In the genomic region with DNA sequence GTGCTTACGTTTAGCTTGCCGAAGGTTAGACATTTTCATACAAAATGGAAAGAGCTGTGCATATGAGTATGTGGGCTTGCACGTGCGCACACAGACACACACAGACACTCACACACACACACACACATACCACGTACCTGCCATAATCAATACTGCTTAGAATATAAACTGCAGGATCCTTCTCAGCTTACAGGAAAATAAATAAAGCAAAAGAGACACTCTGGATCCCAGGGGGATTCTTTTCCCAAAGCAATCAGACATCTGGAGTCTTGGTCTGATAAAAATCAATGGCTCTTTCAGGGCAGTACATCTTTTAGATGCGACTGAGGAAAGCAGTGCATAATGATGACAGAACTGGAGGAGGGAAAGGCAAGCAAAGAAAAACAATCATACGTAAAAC, we compare ENCODE assay signal across 21 mouse cellular contexts. TPM values are rescaled to one million over a fixed set of nuclear protein-coding genes. Genes with fewer than 3 reads are reported as not detected.
DNase-seq lines count a peak whose midpoint lies in the region; ATAC-seq and TF ChIP-seq lines count a peak whose summit lies in the region.
"Had no signal": no experiment of that assay in that cellular context is flagged by ENCODE, and none has a peak within 500 bp of the region (broad histone marks: within the 10 kb centered on the region; RNA-seq: fewer than 3 reads in every experiment).

No protein-coding gene starts in this region.

- no peak for DNase-seq in left cerebral cortex, adult 2 months (ENCODE audit: extremely low spot score in 1 of 2, low spot score in 2 of 2)
- DNase-seq in left cerebral cortex, postnatal 36 days (ENCODE audit: low spot score in 2 of 2), result no peak
- DNase-seq in embryonic facial prominence, embryonic 14.5 days (ENCODE audit: low spot score), result peak; percentile 24
- DNase-seq in layer of hippocampus, adult 2 months (ENCODE audit: low spot score in 2 of 2), result no peak
- no peak for DNase-seq in frontal cortex, postnatal 10 days (ENCODE audit: low spot score in 2 of 2)
- DNase-seq: adrenal gland, postnatal 14 days; cerebellum, adult 9-10 months; kidney, adult 8-10 months; kidney, postnatal 4 days; layer of hippocampus, postnatal 36 days had no signal

- no peak for TF ChIP-seq CTCF in left cerebral cortex, adult 2 months (IDR thresholded peaks at IDR 0.05)
- TF ChIP-seq CTCF in layer of hippocampus, adult 2 months (conservative IDR thresholded peaks at IDR 0.05), result no peak

- peak overlapping the region; percentile 47; the same call in 1 of the 2 replicates for H3K27ac ChIP-seq in left cerebral cortex, adult 2 months
- no peak overlapping the region for H3K27ac ChIP-seq in embryonic facial prominence, embryonic 14.5 days (replicated peaks; ENCODE audit: low read depth, low read length)
- H3K27ac ChIP-seq in hindbrain, embryonic 16.5 days (ENCODE audit: low read depth, low read length), result no peak overlapping the region
- no peak overlapping the region for H3K27ac ChIP-seq in neural tube, embryonic 13.5 days (replicated peaks)
- no peak overlapping the region for H3K27ac ChIP-seq in layer of hippocampus, adult 2 months
- H3K27ac ChIP-seq: embryonic facial prominence, embryonic 15.5 days; limb, embryonic 12.5 days; liver, embryonic 14.5 days; stomach, embryonic 15.5 days had no signal

- no peaks in the 10 kb centered on the region for H3K4me1 ChIP-seq in embryonic facial prominence, embryonic 14.5 days (ENCODE audit: control insufficient read depth, insufficient read depth, low read length)
- peaks cover 4% of the 10 kb centered on the region; the same call in 1 of the 2 replicates for H3K4me1 ChIP-seq in hindbrain, embryonic 16.5 days (ENCODE audit: control insufficient read depth, insufficient read depth, low read depth, low read length)
- peaks cover 28% of the 10 kb centered on the region for H3K4me1 ChIP-seq in neural tube, embryonic 13.5 days (replicated peaks)

- no peaks in the 10 kb centered on the region for H3K36me3 ChIP-seq in embryonic facial prominence, embryonic 14.5 days (ENCODE audit: control insufficient read depth, insufficient read depth, low read length)
- no peaks in the 10 kb centered on the region for H3K36me3 ChIP-seq in hindbrain, embryonic 16.5 days (ENCODE audit: control insufficient read depth, insufficient read depth, low read length)
- no peaks in the 10 kb centered on the region for H3K36me3 ChIP-seq in neural tube, embryonic 13.5 days
- H3K36me3 ChIP-seq: embryonic facial prominence, embryonic 15.5 days; limb, embryonic 12.5 days; stomach, embryonic 15.5 days had no signal

- H3K27me3 ChIP-seq in embryonic facial prominence, embryonic 14.5 days (replicated peaks; ENCODE audit: control insufficient read depth, insufficient read depth, low read length), result peaks cover 18% of the 10 kb centered on the region
- H3K27me3 ChIP-seq in hindbrain, embryonic 16.5 days (replicated peaks; ENCODE audit: control insufficient read depth, insufficient read depth, low read length), result no peaks in the 10 kb centered on the region
- H3K27me3 ChIP-seq in neural tube, embryonic 13.5 days, result no peaks in the 10 kb centered on the region
- H3K27me3 ChIP-seq: stomach, embryonic 15.5 days had no signal

- 0 out of 2 replicates have a peak, but pooled peaks have one; percentile 56 for ATAC-seq in embryonic facial prominence, embryonic 14.5 days (ENCODE audit: low read depth)
- peak; percentile 59 for ATAC-seq in hindbrain, embryonic 16.5 days
- ATAC-seq in neural tube, embryonic 13.5 days (ENCODE audit: low read depth), result peak; percentile 59; the same call in 1 of the 2 replicates
- ATAC-seq: CD4-positive, CD25-positive, alpha-beta regulatory T cell, adult 4 months; lung, postnatal 0 days had no signal

- no peak overlapping the region for H3K9ac ChIP-seq in embryonic facial prominence, embryonic 14.5 days (ENCODE audit: low read depth, low read length)
- no peak overlapping the region for H3K9ac ChIP-seq in hindbrain, embryonic 16.5 days (ENCODE audit: low read depth, low read length)
- H3K9ac ChIP-seq in neural tube, embryonic 13.5 days, result no peak overlapping the region
- H3K9ac ChIP-seq: embryonic facial prominence, embryonic 15.5 days; limb, embryonic 12.5 days; liver, embryonic 14.5 days; stomach, embryonic 15.5 days had no signal

- WGBS in embryonic facial prominence, embryonic 14.5 days, result 53% methylated on average over 7 of the region's 7 CpGs
- WGBS in hindbrain, embryonic 16.5 days, result 61% methylated on average over 7 of the region's 7 CpGs
- WGBS in neural tube, embryonic 13.5 days, result 52% methylated on average over 7 of the region's 7 CpGs

- H3K4me3 ChIP-seq in left cerebral cortex, adult 2 months, result no peak overlapping the region
- H3K4me3 ChIP-seq in embryonic facial prominence, embryonic 14.5 days (ENCODE audit: low read depth, low read length), result no peak overlapping the region
- H3K4me3 ChIP-seq in hindbrain, embryonic 16.5 days (ENCODE audit: low read length), result no peak overlapping the region
- H3K4me3 ChIP-seq in neural tube, embryonic 13.5 days, result no peak overlapping the region
- H3K4me3 ChIP-seq in layer of hippocampus, adult 2 months, result no peak overlapping the region
- H3K4me3 ChIP-seq: embryonic facial prominence, embryonic 15.5 days; limb, embryonic 12.5 days; stomach, embryonic 15.5 days had no signal

- intact Hi-C loops in left cerebral cortex, adult 2 months (cut with DNase I), result no loop called here
- intact Hi-C loops in left cerebral cortex, postnatal 36 days (cut with DNase I), result no loop called here

- H3K9me3 ChIP-seq in embryonic facial prominence, embryonic 14.5 days (ENCODE audit: control insufficient read depth, low read length), result no peaks in the 10 kb centered on the region
- H3K9me3 ChIP-seq in hindbrain, embryonic 16.5 days (ENCODE audit: control insufficient read depth, low read length), result no peaks in the 10 kb centered on the region
- no peaks in the 10 kb centered on the region for H3K9me3 ChIP-seq in neural tube, embryonic 13.5 days
- H3K9me3 ChIP-seq: embryonic facial prominence, embryonic 15.5 days; limb, embryonic 12.5 days; stomach, embryonic 15.5 days had no signal

- no peak overlapping the region for H3K4me2 ChIP-seq in embryonic facial prominence, embryonic 14.5 days (ENCODE audit: low read depth, low read length)
- H3K4me2 ChIP-seq in hindbrain, embryonic 16.5 days (ENCODE audit: low read length), result peak overlapping the region; percentile 25
- 0 out of 2 replicates have a peak overlapping the region, but pooled peaks have one; percentile 4 for H3K4me2 ChIP-seq in neural tube, embryonic 13.5 days
- H3K4me2 ChIP-seq: embryonic facial prominence, embryonic 15.5 days; limb, embryonic 12.5 days; stomach, embryonic 15.5 days had no signal

RNA-seq across cellular contexts. Expression of a gene that starts 6.4 kb away (rescaled TPM):
- total RNA-seq in left cerebral cortex, adult 2 months (2021), result 10 to 100 TPM; 71.0 TPM
- total RNA-seq in left cerebral cortex, postnatal 36 days (2021), result 10 to 100 TPM; 84.3 to 97.2 TPM
- polyA plus RNA-seq in embryonic facial prominence, embryonic 14.5 days (2014; fragmentation: Nextera tagmentation; extraction: Ambion mirVana), result 13.5 and 15.5 TPM in 2 replicates
- 171 and 188 TPM in 2 replicates for polyA plus RNA-seq in hindbrain, embryonic 16.5 days (2015; fragmentation: Nextera tagmentation; extraction: Ambion mirVana)
- polyA plus RNA-seq in neural tube, embryonic 13.5 days (2015; fragmentation: Nextera tagmentation; extraction: Ambion mirVana), result 171 and 187 TPM in 2 replicates
- 10 to 100 TPM; 50.9 to 52.0 TPM for total RNA-seq in layer of hippocampus, adult 2 months (2021)
- total RNA-seq: hematopoietic stem cell, adult 5-6 weeks; megakaryocyte, adult 5-6 weeks; MEL had no signal
- polyA plus RNA-seq: CD4-positive, CD25-positive, alpha-beta regulatory T cell, adult 4 months had no signal
